Mouse (Mus musculus): ENCODE measurements around the gene Aak1. TPM values are rescaled to one million over a fixed set of nuclear protein-coding genes. Genes with fewer than 3 reads are reported as not detected.

Gene Aak1
- polyA plus RNA-seq, 1 experiment: 43.4 TPM

DNA sequence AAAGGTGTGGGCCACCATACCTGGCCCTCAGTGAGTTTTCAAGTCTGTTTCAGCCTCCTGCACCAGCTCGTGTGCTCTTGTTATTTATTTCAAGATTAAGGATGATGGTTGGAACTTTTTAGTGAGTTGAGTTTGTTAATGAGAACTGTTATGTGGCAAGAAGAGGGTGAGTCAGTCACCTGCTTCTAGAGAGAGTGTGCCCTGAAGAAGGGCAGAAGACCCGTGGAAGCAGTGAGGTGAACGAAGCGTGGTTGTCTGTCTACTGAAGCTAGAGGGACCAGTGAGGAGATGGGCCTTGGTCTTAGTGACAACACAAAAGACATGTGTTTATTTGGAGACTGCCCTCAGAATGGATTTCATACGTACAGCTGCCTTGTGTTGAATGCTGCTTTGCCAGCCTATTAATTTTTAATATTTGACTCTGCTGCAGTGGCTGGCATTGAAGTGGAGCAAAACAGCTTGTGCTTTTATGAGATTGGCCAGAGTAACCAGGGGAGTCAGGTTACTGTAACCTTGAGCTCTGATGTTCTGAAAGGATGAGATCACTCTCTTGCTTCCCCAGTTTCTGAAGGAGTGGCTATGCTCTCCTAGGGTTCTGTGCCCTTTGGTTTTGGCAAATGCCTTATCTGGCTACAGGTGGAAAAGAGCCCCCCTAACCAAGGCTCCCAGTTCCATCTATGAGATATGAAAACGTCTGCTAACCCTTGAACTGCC, 36.7 kb downstream of the Aak1 start:
- H3K27ac ChIP-seq (ENCODE audit: control insufficient read depth, insufficient read depth, low read depth, low read length): peak overlapping the region; percentile 54; the same call in 1 of the 2 replicates
- no peaks in the 10 kb centered on the region for H3K27me3 ChIP-seq (ENCODE audit: control insufficient read depth, insufficient read depth, low read length)
- no peak overlapping the region for H3K4me3 ChIP-seq (ENCODE audit: control insufficient read depth, low read depth, low read length)
- H3K36me3 ChIP-seq (ENCODE audit: control insufficient read depth, insufficient read depth, low read length): no peaks in the 10 kb centered on the region
- no peak for TF ChIP-seq CTCF (IDR thresholded peaks at IDR 0.05; ENCODE audit: control insufficient read depth, insufficient read depth, insufficient replicate concordance, low read depth, low read length)
- no peak for TF ChIP-seq POLR2A (IDR thresholded peaks at IDR 0.05; ENCODE audit: control insufficient read depth, low read depth, low read length)
- H3K4me1 ChIP-seq (ENCODE audit: control insufficient read depth, insufficient read depth, low read length): no peaks in the 10 kb centered on the region

DNA sequence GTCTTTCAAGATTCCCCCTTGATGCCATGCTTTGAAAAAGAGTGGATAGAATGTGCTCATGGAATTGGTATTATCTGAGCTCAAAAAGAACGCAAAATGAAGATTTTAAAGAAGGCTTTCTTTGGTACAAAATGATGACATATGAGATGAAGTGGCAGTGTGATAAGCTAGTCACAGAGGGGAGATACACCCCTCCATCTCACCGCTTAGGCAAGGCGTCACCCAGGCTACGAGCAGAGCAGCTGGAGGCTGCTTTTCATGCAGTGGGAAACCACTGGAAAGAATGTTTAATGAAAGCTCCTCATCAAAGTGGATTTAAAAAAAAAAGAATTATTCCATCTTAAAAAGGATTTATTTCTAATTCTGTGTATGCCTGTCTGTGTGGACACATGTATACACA, 37.5 kb downstream of the Aak1 start:
- TF ChIP-seq CTCF (IDR thresholded peaks at IDR 0.05; ENCODE audit: control insufficient read depth, insufficient read depth, insufficient replicate concordance, low read depth, low read length) (no peak), POLR2A (IDR thresholded peaks at IDR 0.05; ENCODE audit: control insufficient read depth, low read depth, low read length) (no peak)
- Histone ChIP-seq H3K27me3 (ENCODE audit: control insufficient read depth, insufficient read depth, low read length) (no peaks in the 10 kb centered on the region), H3K36me3 (ENCODE audit: control insufficient read depth, insufficient read depth, low read length) (no peaks in the 10 kb centered on the region), H3K4me1 (ENCODE audit: control insufficient read depth, insufficient read depth, low read length) (no peaks in the 10 kb centered on the region), H3K4me3 (ENCODE audit: control insufficient read depth, low read depth, low read length) (no peak overlapping the region), H3K27ac (ENCODE audit: control insufficient read depth, insufficient read depth, low read depth, low read length) (no peak overlapping the region)

DNA sequence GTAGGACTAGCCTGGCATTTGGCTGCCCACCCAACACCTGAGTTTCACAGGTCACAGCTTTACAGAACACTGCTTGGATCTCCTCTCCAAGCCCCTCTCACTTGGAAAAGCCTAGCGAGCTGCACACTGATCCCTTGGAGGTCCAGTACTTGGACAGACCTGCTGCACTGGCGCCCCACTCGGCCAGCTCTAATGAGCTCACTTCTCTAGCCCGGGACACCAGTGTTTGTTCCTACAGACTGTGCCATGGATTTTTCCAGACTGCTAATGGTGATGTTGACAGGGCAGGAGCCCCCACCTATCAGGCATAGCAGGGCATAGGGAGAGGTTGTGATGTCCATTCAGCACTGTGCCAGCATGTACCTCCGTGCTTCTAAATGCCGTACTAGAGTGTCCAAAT, 48.2 kb downstream of the Aak1 start:
- no peaks in the 10 kb centered on the region for H3K4me1 ChIP-seq (ENCODE audit: control insufficient read depth, insufficient read depth, low read length)
- no peak overlapping the region for H3K27ac ChIP-seq (ENCODE audit: control insufficient read depth, insufficient read depth, low read depth, low read length)
- TF ChIP-seq POLR2A (IDR thresholded peaks at IDR 0.05; ENCODE audit: control insufficient read depth, low read depth, low read length): no peak
- TF ChIP-seq CTCF (IDR thresholded peaks at IDR 0.05; ENCODE audit: control insufficient read depth, insufficient read depth, insufficient replicate concordance, low read depth, low read length): no peak
- H3K27me3 ChIP-seq (ENCODE audit: control insufficient read depth, insufficient read depth, low read length): no peaks in the 10 kb centered on the region
- H3K4me3 ChIP-seq (ENCODE audit: control insufficient read depth, low read depth, low read length): no peak overlapping the region
- H3K36me3 ChIP-seq (ENCODE audit: control insufficient read depth, insufficient read depth, low read length): no peaks in the 10 kb centered on the region

- no peak for TF ChIP-seq POLR2A (IDR thresholded peaks at IDR 0.05; ENCODE audit: control insufficient read depth, low read depth, low read length)
- TF ChIP-seq CTCF (IDR thresholded peaks at IDR 0.05; ENCODE audit: control insufficient read depth, insufficient read depth, insufficient replicate concordance, low read depth, low read length): no peak
- H3K4me1 ChIP-seq (ENCODE audit: control insufficient read depth, insufficient read depth, low read length): no peaks in the 10 kb centered on the region
These were observed 49.7 kb downstream of the Aak1 start for GRCm38 (mm10) chr6:86899053-86899452.

GRCm38 (mm10) chr6:86899965-86900364, 50.6 kb downstream of the Aak1 start:
- H3K27ac ChIP-seq (ENCODE audit: control insufficient read depth, insufficient read depth, low read depth, low read length): no peak overlapping the region
- no peaks in the 10 kb centered on the region for H3K36me3 ChIP-seq (ENCODE audit: control insufficient read depth, insufficient read depth, low read length)
- no peaks in the 10 kb centered on the region for H3K27me3 ChIP-seq (ENCODE audit: control insufficient read depth, insufficient read depth, low read length)
- no peak overlapping the region for H3K4me3 ChIP-seq (ENCODE audit: control insufficient read depth, low read depth, low read length)
- H3K4me1 ChIP-seq (ENCODE audit: control insufficient read depth, insufficient read depth, low read length): no peaks in the 10 kb centered on the region
- TF ChIP-seq CTCF (IDR thresholded peaks at IDR 0.05; ENCODE audit: control insufficient read depth, insufficient read depth, insufficient replicate concordance, low read depth, low read length) (no peak), POLR2A (IDR thresholded peaks at IDR 0.05; ENCODE audit: control insufficient read depth, low read depth, low read length) (no peak)

More at GRCm38 (mm10) chr6:86899053-86899452, 49.7 kb downstream of the Aak1 start:
- no peak overlapping the region for H3K27ac ChIP-seq (ENCODE audit: control insufficient read depth, insufficient read depth, low read depth, low read length)
- H3K27me3 ChIP-seq (ENCODE audit: control insufficient read depth, insufficient read depth, low read length): no peaks in the 10 kb centered on the region
- H3K4me3 ChIP-seq (ENCODE audit: control insufficient read depth, low read depth, low read length): no peak overlapping the region
- H3K36me3 ChIP-seq (ENCODE audit: control insufficient read depth, insufficient read depth, low read length): no peaks in the 10 kb centered on the region

GRCm38 (mm10) chr6:86900546-86900945, 51.2 kb downstream of the Aak1 start:
- Histone ChIP-seq H3K36me3 (ENCODE audit: control insufficient read depth, insufficient read depth, low read length) (no peaks in the 10 kb centered on the region), H3K4me3 (ENCODE audit: control insufficient read depth, low read depth, low read length) (no peak overlapping the region), H3K27ac (ENCODE audit: control insufficient read depth, insufficient read depth, low read depth, low read length) (no peak overlapping the region), H3K27me3 (ENCODE audit: control insufficient read depth, insufficient read depth, low read length) (no peaks in the 10 kb centered on the region), H3K4me1 (ENCODE audit: control insufficient read depth, insufficient read depth, low read length) (no peaks in the 10 kb centered on the region)
- TF ChIP-seq POLR2A (IDR thresholded peaks at IDR 0.05; ENCODE audit: control insufficient read depth, low read depth, low read length): no peak
- TF ChIP-seq CTCF (IDR thresholded peaks at IDR 0.05; ENCODE audit: control insufficient read depth, insufficient read depth, insufficient replicate concordance, low read depth, low read length): no peak

- Histone ChIP-seq H3K4me3 (ENCODE audit: control insufficient read depth, low read depth, low read length) (no peak overlapping the region), H3K27ac (ENCODE audit: control insufficient read depth, insufficient read depth, low read depth, low read length) (no peak overlapping the region), H3K4me1 (ENCODE audit: control insufficient read depth, insufficient read depth, low read length) (no peaks in the 10 kb centered on the region), H3K27me3 (ENCODE audit: control insufficient read depth, insufficient read depth, low read length) (no peaks in the 10 kb centered on the region), H3K36me3 (ENCODE audit: control insufficient read depth, insufficient read depth, low read length) (no peaks in the 10 kb centered on the region)
- TF ChIP-seq POLR2A (IDR thresholded peaks at IDR 0.05; ENCODE audit: control insufficient read depth, low read depth, low read length): no peak
- no peak for TF ChIP-seq CTCF (IDR thresholded peaks at IDR 0.05; ENCODE audit: control insufficient read depth, insufficient read depth, insufficient replicate concordance, low read depth, low read length)
These were observed 56.2 kb downstream of the Aak1 start for GRCm38 (mm10) chr6:86905500-86905899.

Data from testis, adult 2 months (tissue).